In genomic region chr5:136045408-136045807, GRCm38 (mm10) we compare ENCODE assay signal across 8 mouse cellular contexts. TPM values are rescaled to one million over a fixed set of nuclear protein-coding genes. Genes with fewer than 3 reads are reported as not detected.
DNase-seq lines count a peak whose midpoint lies in the region; TF ChIP-seq lines count a peak whose summit lies in the region.
"Had no signal": no experiment of that assay in that cellular context is flagged by ENCODE, and none has a peak within 500 bp of the region (broad histone marks: within the 10 kb centered on the region; RNA-seq: fewer than 3 reads in every experiment).

No protein-coding gene starts in this region.

- H3K4me3 ChIP-seq in left cerebral cortex, adult 2 months: no peak overlapping the region
- H3K4me3 ChIP-seq: liver, embryonic 15.5 days had no signal

- TF ChIP-seq CTCF in left cerebral cortex, adult 2 months (IDR thresholded peaks at IDR 0.05): peak; percentile 16

- no peak overlapping the region for H3K27ac ChIP-seq in left cerebral cortex, adult 2 months
- H3K27ac ChIP-seq: liver, embryonic 15.5 days had no signal

- no peak for DNase-seq in left cerebral cortex, adult 2 months (ENCODE audit: extremely low spot score in 1 of 2, low spot score in 2 of 2)
- no peak for DNase-seq in left cerebral cortex, postnatal 14 days (ENCODE audit: low spot score in 2 of 2)
- DNase-seq in Muller cell, postnatal 12 days (ENCODE audit: inconsistent ontology term): peak; percentile 22
- peak; percentile 40 for DNase-seq in embryo, embryonic 10.5 days (ENCODE audit: low spot score)
- DNase-seq in retina, embryonic 14.5 days (ENCODE audit: low spot score): peak; percentile 56
- DNase-seq in layer of hippocampus, adult 11-12 months (ENCODE audit: low spot score): no peak
- DNase-seq in urinary bladder, adult 2 months (ENCODE audit: low spot score): no peak

- intact Hi-C loops in left cerebral cortex, adult 2 months (cut with DNase I): no loop called here
- intact Hi-C loops in left cerebral cortex, postnatal 14 days (cut with DNase I): no loop called here

RNA-seq across cellular contexts. Expression of gene Upk3b, which starts 7.1 kb away (rescaled TPM):
- not detected for total RNA-seq in left cerebral cortex, adult 2 months (2021)
- not detected for total RNA-seq in left cerebral cortex, postnatal 14 days (2021)
- 113 and 152 TPM in 2 replicates for polyA plus RNA-seq in urinary bladder, adult 2 months (2012; rRNA removed)

RNA-seq across cellular contexts. Expression of gene Upk3bl, which starts 8.9 kb away (rescaled TPM):
- total RNA-seq in left cerebral cortex, adult 2 months (2021): not detected
- total RNA-seq in left cerebral cortex, postnatal 14 days (2021): not detected
- 4.5 and 6.1 TPM in 2 replicates for polyA plus RNA-seq in urinary bladder, adult 2 months (2012; rRNA removed)

RNA-seq across cellular contexts. Expression of gene Rasa4, which starts 38.3 kb away (rescaled TPM):
- total RNA-seq in left cerebral cortex, adult 2 months (2021): 1 to 10 TPM; 5.4 to 5.8 TPM
- total RNA-seq in left cerebral cortex, postnatal 14 days (2021): 1 to 10 TPM; 3.2 to 6.7 TPM
- 10.6 and 16.6 TPM in 2 replicates for polyA plus RNA-seq in urinary bladder, adult 2 months (2012; rRNA removed)

RNA-seq across cellular contexts. Expression of gene Dtx2, which starts 50.8 kb away (rescaled TPM):
- 1 to 10 TPM; 8.0 to 9.5 TPM for total RNA-seq in left cerebral cortex, adult 2 months (2021)
- 1 to 10 TPM; 8.6 to 9.1 TPM for total RNA-seq in left cerebral cortex, postnatal 14 days (2021)
- polyA plus RNA-seq in urinary bladder, adult 2 months (2012; rRNA removed): 16.8 and 17.3 TPM in 2 replicates

Comparison
In these comparisons a context has a peak if more than half of its experiments do, and no peak if none do; other contexts are left out.
1. DNase-seq: peak in Muller cell, postnatal 12 days (single experiment), embryo, embryonic 10.5 days (single experiment) and retina, embryonic 14.5 days (single experiment); none in left cerebral cortex, adult 2 months (0 of 2), left cerebral cortex, postnatal 14 days (0 of 2), layer of hippocampus, adult 11-12 months (single experiment) and urinary bladder, adult 2 months (single experiment).